Mouse (Mus musculus): ENCODE measurements around the gene B230307C23Rik. TPM values are rescaled to one million over a fixed set of nuclear protein-coding genes. Genes with fewer than 3 reads are reported as not detected.
"Not testable (repeated sequence)": the region's sequence is repeated elsewhere in the genome, so short reads cannot be mapped to it uniquely, and the experiment has no call there.

The B230307C23Rik gene
- polyA plus RNA-seq, 1 experiment from 2014 or later, result 20.1 TPM

DNA sequence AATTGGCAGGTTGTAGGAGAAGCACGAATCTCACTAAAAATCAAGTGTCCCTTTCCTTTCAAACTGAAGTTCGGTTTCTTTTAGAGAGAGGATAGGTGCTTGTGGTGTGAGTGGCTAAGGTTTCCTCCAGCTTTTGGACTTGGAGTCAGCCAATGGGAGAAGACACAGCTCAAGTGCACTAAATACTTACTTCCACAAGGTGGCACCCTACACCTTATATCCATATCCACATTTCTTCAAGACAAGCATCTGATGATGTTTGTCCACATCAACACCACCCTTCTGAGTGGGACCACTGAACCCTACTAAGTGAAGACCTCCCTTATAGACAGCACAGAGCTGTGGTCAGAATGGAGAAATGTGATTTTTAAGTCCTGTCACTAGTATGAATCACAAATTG is 44.6 kb downstream of the B230307C23Rik start:
- Histone ChIP-seq H3K27me3 (ENCODE audit: low read depth, poor library complexity, severe bottlenecking) (no peaks in the 10 kb centered on the region), H3K4me1 (no peaks in the 10 kb centered on the region), H3K27ac (replicated peaks) (no peak overlapping the region), H3K9me3 (replicated peaks) (peaks cover 35% of the 10 kb centered on the region), H3K36me3 (peaks cover 60% of the 10 kb centered on the region), H3K4me3 (no peak overlapping the region)
- DNase-seq (ENCODE audit: low spot score), result no peak
- 80% methylated on average over 2 of the region's 2 CpGs for WGBS

DNA sequence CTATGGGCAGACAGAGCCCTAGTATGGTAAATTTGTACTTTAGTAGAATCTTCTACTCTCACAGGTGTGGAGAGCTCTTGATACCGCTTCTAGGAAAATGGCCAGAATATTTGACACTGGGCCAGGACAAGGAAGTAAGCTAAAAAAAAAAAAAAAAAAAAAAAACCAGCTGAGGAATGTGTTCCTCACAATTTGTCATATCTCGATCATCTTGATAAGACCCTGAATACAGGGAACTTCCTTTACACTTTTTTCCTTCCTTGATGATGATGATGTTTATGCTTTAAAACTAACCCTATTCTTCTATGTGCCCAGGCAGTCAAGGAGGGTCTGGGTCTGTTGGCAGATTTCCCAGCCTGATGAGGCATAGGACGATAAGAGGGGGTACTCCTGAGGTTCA is 82.3 kb downstream of the B230307C23Rik start:
- not testable (repeated sequence) for H3K27ac ChIP-seq (replicated peaks); H3K27me3 ChIP-seq (ENCODE audit: low read depth, poor library complexity, severe bottlenecking); H3K4me3 ChIP-seq; DNase-seq (ENCODE audit: low spot score)
- WGBS, result 96% methylated on average over 3 of the region's 3 CpGs
- Histone ChIP-seq H3K36me3 (peaks cover 60% of the 10 kb centered on the region), H3K4me1 (peaks cover 15% of the 10 kb centered on the region), H3K9me3 (replicated peaks) (peaks cover 50% of the 10 kb centered on the region)

DNA sequence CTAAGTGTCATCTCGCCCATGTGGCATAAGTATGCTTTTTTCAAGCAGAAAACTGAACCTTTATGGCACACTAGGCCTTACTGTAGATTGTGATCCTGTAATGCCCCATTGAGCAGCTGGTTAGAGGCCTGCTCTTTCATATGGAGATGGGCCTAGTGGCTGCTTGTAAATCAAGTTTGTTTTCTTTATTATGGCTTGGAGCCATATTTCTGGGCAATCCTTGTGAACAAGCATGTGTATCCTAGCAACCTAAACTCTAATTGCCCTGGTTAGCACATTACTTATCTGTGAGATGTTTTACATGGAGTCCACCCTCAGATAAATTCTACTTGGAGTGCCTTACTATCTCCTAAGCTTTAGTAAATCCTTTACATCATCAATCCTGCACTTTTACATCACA is 84.0 kb downstream of the B230307C23Rik start:
- not testable (repeated sequence) for H3K27me3 ChIP-seq (ENCODE audit: low read depth, poor library complexity, severe bottlenecking); DNase-seq (ENCODE audit: low spot score)
- Histone ChIP-seq H3K27ac (replicated peaks) (peak overlapping the region; percentile 92), H3K4me3 (peak overlapping the region; percentile 77), H3K36me3 (peaks cover 44% of the 10 kb centered on the region), H3K4me1 (peaks cover 15% of the 10 kb centered on the region), H3K9me3 (replicated peaks) (peaks cover 36% of the 10 kb centered on the region)
- 92% methylated on average over 1 of the region's 1 CpGs for WGBS

Other genes with a start within 250 kb of the B230307C23Rik start
- gene Ripk4, start 233.5 kb upstream of the B230307C23Rik start, polyA plus RNA-seq (2016; fragmentation: Nextera tagmentation; extraction: Ambion mirVana), result 1.1 and 1.5 TPM in 2 replicates
- 13.4 and 14.8 TPM in 2 replicates for gene Prdm15, start 145.5 kb upstream of the B230307C23Rik start, polyA plus RNA-seq (2016; fragmentation: Nextera tagmentation; extraction: Ambion mirVana)
- 15.6 and 15.8 TPM in 2 replicates for gene C2cd2, start 34.7 kb upstream of the B230307C23Rik start, polyA plus RNA-seq (2016; fragmentation: Nextera tagmentation; extraction: Ambion mirVana)
- 14.7 and 15.0 TPM in 2 replicates for gene Zbtb21, start 34.7 kb upstream of the B230307C23Rik start, polyA plus RNA-seq (2016; fragmentation: Nextera tagmentation; extraction: Ambion mirVana)
- 30.3 and 34.1 TPM in 2 replicates for gene A630089N07Rik, start 85.1 kb downstream of the B230307C23Rik start, polyA plus RNA-seq (2016; fragmentation: Nextera tagmentation; extraction: Ambion mirVana)